Mouse (Mus musculus) heart, adult 11 months (tissue): ENCODE data around the gene Vmn1r183.
A peak's percentile ranks its signal among the peaks of the same experiment; 100 is the strongest.
"Not testable (repeated sequence)": the region's sequence is repeated elsewhere in the genome, so short reads cannot be mapped to it uniquely, and the experiment has no call there.

Source experiments
- DNase-seq: peaks from one replicate; pipeline ENCODE4 v3.0.0; 2022

The Vmn1r183 gene

DNA sequence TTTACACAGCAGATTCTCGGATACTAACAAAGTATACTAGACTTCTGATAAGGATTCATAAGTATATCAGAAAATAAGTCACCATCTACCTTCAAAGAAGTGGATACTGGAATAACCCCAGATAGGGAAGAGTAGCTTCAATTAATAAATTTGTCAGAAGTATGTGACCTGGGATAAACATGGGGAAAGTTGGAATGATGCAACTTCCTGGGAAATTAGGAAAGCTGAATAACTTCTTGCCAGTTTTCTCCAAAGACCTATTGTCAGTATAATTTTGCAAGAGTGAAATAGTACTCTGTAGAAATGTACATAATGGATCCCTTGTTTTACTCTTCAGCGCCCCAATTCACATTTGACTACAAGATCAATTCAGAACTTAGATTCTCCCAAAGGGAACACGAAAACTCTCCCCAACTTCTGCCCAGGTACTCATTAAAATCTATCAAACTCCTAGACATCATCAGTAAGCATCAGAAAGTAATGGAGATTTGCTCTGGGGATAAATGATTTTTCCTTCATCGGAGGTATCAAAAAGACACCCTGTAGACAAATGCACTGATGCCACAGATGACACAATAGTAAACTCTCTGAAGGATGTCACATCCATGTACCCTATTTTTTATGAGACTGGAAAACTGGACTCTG is at the start of gene Vmn1r183:
Gene Vmn1r183, plus strand, starts transcription at position 595 of the 645 bp plus-strand sequence.
- no peak for DNase-seq

DNA sequence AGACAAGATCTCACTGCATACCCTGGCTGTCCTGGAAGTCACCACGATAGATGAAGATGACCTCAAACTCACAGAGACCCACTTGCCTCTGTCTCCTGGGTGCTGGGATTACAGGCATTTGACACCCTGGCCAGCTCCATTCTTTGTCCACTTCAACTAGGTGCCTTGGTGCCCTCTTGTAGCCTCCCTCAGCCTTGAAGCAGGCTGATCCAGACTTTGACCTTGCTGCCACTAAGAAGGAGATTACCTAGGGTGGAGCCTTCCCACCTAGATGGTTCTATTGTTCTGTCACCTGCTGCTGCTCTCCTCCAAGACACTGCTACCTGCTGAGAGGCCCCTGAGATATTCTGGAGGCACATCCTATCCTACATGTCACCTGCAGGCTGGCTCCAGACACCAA is 21.4 kb downstream of the Vmn1r183 start:
- DNase-seq: not testable (repeated sequence)

DNA sequence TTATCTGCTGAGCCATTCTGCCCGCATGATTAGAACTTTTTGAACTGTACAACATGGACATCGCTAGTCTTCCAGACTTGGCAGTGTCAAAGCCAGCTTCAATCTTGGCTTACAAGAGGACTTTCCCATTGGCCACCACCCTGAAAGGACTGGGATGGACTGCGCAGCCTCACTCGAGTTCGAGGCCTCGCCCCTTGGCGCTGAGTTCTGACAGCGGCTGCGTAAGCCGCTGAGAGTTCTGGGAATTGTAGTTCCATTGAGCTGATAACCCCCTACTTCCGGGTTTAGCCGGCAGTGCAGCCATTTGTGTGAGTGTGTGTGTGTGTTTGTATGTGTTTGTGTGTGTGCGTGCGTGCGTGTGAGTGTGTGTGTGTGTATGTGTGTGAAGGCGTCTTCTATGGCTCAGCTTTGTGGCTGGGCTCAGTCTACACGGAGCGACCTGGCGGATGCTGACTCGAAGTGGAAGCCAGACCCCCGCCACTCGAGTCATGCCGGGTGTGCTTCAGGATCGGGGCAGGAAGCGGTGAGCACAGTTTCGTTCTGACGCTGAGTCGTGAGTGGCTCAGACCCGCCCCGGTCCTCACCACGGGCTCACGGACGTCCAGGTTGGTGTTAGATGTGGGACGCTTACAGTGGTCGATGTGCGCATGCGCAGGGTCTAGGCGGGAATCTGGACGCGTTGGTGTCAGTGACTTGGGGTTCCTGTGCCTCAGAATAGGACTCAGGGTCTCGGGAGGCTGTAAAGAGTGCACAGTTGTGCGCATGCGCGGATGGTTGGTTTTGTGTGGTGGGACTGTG is 28.8 kb downstream of the Vmn1r183 start, which contains the start of gene Zfp180:
Gene Zfp180, plus strand, starts transcription at position 291 of the 798 bp plus-strand sequence.
- DNase-seq: peak; percentile 100

DNA sequence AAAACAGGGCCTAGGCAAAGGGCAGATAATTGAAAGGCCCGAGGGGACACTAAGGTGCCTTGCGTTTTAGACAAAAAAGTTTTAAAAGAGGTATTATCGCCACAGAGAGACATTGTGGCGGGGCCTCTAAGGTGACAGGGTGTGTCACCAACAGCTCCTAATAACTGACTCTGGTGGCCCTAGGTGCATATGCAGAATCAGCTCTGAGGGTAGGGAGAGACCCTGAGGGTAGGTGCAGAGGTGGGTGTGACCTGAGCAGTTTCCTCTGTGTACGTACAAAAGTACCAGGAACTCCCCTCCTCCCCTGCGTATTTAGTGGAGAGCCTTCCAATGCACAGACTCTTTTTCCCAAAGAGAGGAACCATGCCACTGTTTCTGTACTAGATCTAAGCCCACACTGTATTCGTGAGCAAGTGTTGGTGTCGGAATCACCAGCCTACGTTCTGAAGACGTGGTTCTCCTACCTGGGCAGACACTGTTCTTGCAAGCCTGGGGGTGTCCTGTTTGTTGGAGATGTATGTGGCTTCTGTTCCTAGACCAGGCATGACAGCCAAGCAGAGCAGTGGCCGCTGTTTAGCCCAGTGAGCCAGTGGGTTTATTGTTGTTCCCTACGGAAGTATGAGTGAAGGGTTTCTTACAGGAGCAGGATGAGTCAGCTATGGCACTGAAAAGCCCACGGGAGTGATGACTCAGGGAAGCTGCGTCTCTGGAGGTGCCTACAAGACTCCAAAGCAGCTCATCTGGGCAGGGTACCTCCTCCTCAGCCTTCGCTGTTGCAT is 29.6 kb downstream of the Vmn1r183 start:
- DNase-seq: peak; percentile 88

DNA sequence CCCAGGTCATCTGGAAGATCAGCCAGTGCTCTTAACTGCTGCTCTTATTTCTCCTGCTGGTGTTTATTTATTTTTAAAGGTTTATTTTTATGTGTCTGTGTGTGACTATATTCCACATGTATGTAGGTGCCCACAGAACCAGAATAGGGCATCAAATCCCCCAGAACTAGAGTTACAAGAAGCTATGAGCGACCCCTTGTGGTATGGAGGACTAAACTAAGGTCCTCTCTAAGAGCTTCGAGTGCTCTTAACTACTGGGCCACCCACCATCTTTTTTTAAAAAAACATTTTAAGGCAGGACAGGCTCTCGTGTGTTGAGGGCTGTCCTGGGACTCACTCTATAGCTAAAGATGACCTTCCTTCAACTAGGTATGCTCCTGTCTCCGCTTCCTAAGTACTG is 33.8 kb downstream of the Vmn1r183 start:
- DNase-seq: peak; percentile 70

DNA sequence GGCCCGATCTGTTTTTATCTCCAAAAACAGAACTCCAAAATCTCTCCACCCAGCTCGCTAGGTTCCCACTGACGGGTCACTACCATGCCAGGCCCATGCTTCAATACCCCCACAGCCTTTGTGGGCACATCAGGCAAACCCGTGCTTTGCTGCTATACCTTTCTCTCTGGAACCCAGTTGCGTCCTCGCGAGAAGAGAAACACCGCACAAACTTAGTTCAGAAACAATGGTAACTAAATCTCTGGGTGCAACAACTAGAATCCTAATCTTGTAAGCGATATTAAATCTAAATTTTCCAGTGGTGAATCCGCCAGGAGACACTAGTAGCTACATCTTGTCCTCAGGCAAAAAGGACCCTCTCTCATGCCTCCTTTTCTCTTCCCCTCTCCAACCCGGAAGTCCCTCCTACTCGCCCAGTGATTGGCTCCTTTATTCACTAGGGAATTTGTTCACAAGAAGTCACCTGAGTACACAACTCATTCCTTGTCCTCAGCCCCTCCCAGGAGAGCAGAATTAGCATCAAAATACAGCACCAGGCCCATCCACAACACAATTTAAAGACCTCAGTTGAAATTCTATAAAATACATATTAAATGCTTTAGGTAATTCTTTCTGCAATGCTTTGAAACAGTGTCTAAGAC is 34.6 kb downstream of the Vmn1r183 start:
- peak; percentile 48 for DNase-seq

DNA sequence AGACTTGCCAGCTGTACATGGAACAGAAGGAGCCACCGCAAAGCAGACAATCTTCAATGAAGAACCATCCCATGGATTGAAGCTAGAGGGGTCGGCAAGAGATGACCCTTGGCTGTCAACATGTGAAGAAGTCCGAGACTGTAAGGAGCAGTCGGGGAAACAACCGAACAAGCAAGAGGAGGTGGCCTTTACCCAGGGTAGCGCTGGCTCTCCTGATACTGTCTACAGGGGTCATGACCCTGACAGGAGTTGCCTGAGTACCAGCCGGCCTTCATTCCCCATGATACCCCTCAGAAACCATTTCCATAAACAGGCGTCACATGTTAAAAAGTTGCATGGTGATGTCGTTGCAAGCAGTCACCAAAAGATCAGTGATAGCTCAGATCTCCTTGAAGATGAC is 51.3 kb downstream of the Vmn1r183 start:
- peak; percentile 84 for DNase-seq

DNA sequence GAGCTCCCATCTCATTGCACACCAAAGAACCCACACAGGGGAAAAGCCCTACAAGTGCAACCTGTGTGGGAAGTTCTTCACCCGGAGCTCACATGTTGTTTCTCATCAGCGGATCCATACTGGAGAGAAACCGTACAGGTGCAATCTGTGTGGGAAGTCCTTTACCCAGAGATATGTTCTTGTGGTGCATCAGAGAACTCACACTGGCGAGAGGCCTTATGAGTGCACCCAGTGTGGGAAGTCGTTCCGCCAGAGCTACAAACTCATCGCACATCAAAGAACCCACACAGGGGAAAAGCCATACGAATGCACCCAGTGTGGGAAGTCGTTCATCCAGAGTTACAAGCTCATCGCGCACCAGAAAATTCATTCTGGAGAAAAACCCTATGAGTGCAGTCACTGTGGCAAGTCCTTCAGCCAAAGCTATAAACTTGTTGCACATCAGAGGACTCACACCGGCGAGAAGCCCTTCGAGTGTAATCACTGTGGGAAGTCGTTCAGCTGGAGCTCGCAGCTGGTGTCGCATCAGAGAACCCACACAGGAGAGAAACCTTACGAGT is 52.2 kb downstream of the Vmn1r183 start:
- peak; percentile 89 for DNase-seq

DNA sequence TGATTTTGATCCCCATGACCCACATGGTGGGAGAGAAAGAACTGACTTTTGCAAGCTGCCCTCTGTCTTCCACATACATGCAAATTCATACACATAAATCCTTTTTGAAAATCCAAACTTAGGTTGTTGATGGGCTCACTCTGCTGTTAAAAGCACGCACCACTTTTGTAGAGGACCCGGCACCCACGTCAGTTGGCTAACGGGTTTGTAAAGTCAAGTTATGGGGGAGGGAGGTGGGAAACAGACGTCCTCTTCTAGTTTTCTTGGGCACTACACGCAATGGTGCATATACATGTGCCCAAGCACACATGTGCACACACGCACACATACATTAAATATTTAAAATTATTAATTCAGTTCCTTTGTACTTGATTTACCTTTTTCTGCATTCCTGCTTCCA is 57.8 kb downstream of the Vmn1r183 start:
- DNase-seq: peak; percentile 70

DNA sequence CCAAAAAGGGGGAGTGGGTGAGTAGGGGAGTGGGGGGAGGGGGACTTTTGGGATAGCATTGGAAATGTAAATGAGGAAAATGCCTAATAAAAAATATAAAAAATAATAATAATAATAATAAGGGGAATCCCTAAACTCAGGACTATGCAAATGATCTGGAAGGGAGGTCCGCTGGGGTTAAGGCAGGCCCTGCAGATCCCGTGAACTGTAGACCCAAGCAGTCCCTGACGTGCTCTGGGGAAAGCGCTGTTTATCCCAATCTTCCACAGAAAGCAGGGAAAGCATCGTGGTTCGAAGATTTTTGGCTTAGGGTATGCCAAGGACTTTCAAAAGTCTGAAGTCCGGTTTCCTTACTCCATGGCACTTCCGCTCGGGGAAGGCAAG is 58.7 kb downstream of the Vmn1r183 start:
- no peak for DNase-seq

DNA sequence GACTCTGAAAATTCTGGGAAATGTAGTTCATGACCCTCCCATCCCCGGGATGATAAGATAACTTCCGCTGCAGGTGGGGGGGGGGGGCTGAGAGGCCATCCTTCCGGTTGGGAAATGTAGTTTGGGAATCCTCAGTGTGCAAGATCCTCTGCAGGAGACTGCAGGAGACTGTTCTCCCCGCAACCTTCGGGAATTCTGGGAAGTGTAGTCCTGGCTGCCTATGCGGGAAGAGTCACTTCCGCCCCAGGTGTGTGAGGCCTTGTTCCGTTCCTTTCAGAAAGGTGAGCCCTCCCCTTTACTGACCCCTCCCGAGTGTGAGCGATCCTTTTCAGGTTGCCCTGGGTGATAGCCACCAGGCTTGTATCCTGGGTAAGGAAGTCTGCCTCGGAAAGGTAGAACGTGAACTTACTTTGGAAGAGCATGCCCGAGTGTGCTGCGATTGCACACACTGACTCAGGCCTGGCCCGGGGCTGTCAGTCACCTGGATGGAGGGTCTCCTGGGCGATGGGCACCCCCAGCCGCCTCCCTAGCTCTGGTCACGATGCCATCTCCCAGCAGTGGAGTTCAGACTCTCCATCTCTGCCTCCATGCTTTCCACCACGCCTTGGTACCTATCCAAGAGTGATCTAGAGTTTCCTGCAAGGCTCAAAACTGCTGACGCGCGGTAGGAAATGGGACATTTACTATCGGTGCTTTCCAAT is 59.3 kb downstream of the Vmn1r183 start, which contains the start of gene Zfp112:
Gene Zfp112, plus strand, starts transcription at position 159 of the 701 bp plus-strand sequence.
- DNase-seq: peak; percentile 98

DNA sequence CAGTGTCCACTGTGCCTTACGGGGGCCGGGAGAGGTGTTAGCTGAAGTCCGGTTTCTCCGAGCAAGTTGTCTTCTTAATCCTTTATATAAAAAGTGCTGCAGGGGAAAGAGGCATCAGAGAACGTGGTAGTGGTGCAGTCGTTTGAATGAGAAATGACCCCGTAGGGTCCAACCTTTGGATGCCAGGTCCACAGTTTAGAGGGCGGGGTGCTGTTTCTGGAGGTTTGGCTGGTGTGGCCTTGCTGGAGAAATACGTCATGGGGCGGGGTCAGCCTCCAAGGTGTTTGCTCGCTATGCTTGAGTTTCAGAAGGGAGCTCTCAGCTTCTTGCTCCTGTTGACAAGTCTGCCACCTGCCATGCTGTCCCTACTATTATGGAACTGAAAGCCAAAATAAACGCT is 59.9 kb downstream of the Vmn1r183 start:
- peak; percentile 95 for DNase-seq
